Mouse (Mus musculus) retina, postnatal 7 days (tissue): ENCODE data around the gene Stxbp1.

Experiments
- DNase-seq: peaks from one replicate; pipeline ENCODE4 v3.0.0-alpha.2; 2012; ENCODE audit warnings: low read depth, low spot score

Stxbp1 gene

DNA sequence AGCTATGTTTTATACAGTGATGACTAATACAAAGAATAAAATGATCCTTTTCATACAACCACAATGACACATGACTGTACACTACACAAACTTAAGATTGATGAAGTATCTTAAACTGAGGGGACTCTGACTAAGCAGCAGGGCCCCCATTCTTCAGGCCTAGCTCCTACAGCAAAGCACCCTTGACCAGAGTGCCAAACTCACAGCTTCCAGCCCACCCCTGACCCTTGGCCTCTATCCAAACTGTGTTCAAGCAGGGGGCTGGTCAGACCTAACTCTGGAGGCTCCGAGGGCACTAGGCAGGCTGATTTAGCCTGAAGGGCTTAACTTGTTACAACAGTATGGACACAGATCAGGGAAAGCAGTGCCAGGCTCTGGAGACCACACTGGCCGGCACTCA is 58.5 kb downstream of the Stxbp1 start:
- DNase-seq = no peak

DNA sequence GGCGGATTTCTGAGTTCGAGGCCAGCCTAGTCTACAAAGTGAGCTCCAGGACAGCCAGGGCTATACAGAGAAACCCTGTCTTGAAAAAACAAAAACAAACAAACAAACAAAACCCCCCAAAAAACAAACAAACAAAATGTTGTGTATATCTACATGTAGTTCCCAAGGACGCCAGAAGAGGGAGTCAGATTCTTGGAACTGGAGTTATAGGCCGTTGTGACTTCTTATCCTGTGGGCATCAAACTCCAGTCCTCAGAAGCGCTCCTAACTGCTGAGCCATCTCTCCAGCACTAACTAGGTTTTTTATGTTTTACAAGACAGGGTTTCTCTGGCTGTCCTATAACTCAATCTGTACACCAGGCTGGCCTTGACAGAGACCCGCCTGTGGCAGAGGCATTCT is 59.9 kb downstream of the Stxbp1 start:
- peak; percentile 36 for DNase-seq

DNA sequence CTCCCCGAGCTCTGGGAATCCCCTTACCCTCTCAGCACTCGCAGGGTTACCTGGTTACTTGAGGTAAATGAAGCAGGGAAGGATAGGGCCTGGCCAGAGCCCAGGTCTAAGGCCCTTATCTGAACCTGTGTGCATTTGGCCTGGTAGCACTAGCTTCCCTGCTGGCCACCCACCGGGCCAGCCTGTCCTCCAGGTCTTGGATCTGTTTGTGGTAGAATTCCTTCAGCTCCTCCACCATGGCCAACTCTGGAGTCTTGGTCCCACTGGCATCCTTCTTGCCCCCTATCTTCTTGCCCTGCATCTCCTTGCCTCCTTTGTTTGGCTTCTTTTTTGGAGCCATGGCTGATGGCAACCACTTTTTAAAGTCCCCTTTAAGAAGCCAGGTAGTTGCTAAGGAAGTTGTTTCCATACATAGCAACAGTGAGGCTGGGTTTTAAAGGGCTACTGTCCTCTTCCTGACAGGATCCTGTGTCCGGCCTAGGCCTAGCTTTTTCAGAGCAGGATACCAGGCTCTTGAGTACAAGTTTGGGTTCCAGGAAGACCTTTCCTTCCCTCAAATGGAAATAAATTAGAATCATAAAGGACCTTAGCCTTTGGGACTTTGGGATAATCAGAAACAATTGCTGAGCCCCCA is 62.9 kb downstream of the Stxbp1 start, which contains the start of gene Cfap157:
Gene Cfap157, minus strand, starts transcription at position 381 of the 634 bp plus-strand sequence.
- no peak for DNase-seq

DNA sequence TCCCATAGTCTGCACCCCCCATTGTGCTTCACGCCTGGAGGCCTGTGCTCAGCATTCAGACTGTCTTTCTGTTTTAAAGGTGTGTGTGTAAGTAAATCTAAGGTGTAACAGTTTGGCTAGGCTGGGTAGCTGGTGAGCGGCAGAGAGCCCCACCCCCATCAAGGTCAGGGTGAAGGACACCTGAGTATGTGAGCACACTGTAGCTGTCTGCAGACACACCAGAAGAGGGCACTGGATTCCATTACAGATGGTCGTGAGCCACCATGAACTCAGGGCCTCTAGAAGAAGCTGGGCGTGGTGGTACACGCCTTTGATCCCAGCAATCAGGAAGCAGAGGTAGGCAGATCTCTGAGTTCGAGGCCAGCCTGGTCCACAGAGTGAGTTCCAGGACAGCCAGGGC is 65.3 kb downstream of the Stxbp1 start:
- no peak for DNase-seq

DNA sequence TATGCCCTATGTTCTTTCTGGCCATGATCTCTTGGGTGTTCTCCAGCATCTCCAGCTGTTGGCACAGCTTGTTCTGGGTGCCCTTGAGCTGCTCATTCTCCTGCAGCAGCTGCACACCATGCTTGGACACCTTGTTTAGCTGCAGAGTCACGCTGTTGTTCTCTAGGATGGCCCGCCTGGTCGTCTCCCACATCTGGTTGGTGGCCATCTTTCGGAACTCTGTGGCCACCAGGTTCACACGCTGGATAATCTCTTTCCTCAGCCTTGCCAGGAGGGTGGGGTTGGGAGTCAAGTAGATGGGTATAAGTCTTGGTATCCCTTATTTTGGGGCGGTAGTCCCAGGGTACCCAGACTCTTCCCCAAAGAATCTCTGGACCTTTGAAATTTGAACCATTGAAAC is 67.3 kb downstream of the Stxbp1 start:
- DNase-seq = no peak

DNA sequence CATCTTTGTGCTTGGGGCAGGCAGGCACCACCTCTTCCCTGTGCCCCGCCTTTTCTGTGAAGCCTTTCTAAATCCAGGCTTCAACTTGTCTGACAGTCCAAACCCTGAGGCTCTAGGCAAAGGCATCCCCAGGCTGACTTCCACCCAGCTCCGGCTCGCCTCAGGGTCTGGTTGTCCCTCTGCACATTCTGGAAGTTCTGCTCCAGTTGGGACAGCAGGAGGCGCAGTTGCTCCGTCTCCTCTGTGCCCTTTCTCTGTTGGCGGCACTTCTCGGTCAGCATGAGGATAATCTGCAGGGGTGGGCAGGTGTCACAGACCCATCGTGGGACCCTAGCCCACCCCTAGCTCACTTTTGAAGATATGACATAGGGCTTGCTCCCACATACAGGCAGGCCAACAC is 67.9 kb downstream of the Stxbp1 start:
- DNase-seq = peak; percentile 61

DNA sequence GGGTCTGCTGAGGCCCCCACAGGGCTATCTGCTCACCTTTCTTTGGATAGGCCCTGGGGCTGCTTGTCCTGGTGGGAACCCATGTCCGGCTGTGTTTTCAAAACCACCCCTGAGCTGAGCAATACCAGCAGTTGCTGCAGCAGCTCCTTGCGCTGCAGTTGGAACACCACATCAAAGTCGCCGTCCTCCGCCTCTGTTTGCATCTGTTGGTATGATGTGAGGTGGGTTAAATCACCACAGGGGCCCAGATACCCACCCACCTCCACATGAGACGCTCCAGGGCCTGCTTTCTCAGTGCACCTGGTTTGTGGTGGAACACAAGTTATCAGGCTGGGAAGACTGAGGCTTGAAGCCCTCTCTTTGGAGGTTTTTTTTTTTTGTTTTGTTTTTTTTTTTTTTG is 69.0 kb downstream of the Stxbp1 start:
- DNase-seq = no peak

DNA sequence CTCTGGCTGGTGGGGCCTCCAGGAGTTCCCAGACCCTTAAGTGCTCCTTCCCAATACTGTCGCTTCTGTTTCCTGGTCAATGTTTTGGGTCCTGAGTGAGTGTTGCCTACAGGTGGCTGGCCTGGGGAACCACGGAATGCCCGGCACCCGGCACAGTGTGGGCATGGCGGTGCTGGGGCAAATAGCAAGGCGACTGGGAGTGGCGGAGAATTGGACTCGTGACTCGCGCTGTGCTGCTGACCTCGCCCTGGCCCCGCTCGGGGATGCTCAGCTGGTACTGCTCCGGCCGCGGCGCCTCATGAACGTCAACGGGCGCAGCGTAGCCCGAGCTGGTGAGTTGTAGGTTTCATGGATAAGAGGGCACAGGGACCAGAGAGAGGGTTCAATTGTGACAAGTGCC is 70.9 kb downstream of the Stxbp1 start:
- DNase-seq = no peak

DNA sequence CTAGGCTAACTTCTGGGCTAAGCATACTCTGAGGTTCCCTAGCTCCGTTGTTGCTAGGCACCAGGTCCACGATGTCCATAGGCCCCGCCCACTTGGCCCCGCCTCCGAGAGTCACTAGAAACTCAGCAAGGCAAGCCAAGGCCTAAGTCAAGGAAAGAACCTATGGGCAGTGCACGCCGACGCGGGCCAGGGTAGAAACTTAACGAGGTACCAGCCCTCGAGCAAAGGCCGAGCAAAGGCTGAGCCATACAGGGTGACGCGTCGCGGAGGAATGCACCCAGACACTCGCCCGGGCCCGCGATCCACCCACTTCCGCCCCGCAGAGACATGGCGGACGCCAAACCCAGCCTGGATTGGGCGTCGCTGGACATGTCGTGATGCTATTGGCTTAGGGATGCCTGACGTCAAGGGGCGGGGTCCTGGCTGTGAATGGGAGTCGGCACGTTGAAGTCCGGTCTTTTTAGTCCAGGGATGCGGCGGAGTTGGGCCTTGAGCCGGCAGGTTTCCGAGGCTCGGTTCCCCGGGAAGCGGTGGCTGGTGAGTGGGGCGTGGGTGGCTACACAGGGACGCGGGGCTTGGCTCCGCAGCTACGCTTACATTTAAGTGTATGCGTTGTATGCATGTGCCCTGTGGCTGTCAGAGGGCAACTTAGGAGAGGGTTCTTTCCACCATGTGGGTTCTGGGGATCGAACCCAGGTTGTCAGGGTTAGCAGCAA is 71.5 kb downstream of the Stxbp1 start, which contains the start of the genes Ttc16 and Ptrh1:
Gene Ttc16, minus strand, starts transcription at position 275 of the 716 bp plus-strand sequence.
Gene Ptrh1, plus strand, starts transcription at position 428 of the 716 bp plus-strand sequence.
- peak; percentile 95 for DNase-seq

DNA sequence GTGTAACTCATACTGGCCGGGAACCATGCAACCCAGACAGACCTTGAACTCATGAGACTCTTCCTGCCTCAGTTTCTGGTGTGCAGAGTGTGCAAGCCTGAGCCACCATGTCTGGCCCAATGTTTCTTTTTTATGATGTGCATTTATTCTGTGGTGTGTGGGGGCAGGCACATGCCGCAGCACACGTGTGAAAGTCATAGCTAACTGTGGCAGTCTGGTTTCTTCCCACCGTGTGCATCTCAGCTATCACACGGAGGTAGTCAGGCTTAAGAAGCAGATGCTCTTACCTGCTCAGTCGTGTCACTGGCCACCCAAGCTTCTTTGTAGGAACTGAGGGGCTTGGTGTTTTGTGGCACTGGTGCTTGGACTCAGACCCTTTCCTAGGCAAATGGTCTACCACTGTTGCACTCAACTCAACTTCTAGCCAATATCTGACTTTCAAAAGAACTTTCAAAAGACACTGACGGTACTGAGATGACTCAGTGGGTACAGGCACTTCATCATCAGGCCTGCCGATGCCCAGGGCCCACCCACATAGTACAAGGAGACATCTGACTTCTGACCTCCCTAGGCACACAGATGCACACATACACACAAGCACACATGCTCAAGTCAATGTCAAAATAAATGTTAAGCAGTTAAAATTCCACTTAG is 74.3 kb downstream of the Stxbp1 start:
- no peak for DNase-seq

DNA sequence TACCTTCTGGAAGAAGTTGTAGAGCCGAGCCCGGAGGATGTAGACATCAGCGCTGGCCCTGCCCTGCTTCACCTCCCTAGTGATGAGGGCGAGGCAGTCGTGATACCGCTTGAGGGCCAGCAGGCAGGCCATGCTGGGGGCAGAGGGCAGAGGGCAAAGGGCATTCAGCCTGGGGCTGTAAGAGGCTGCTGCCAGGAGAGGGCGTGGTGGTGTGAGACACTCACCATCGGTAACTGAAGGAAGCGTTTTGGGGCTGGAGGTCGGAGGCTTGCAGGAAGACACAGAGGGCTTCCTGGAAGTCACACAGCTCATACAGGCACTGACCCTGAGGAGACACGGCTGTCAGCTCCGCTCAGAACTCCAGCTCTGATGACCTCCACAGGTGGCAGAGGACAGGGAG is 75.2 kb downstream of the Stxbp1 start:
- no peak for DNase-seq

DNA sequence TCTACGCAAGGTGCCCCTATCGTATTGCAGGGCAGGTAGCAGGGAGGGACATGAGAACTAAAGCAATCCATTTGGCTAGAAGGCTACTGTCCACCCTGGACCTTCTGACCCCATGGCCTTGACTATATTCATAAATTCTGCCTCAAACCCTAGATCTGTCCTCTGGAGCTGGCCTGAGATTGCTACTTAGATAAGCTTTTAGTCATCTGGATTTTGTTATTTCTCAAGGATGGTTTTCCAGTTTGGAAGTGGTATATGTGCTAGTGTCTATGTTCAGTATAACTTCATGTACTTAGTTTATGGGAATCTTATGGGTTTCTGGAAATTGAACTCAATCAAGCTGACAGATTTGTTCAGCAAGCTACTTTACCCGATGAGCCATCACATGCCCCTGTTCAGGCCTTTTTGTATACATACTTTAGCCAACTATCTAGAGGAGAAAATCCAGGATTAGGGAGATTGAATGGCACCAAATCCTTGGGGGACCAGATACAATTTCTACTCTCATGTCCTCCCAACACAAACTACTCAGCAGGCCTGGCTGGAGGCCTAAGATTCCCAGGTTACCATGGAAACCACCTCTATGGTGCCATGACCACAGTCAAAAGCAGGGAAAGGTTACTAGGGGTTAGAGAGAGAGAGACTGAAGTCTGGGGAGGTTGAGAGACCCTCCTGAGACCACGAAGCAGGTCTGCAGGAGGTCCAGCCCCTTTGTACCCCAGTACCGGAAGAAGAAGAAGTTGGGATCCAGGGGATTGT is 77.5 kb downstream of the Stxbp1 start:
- DNase-seq = no peak

DNA sequence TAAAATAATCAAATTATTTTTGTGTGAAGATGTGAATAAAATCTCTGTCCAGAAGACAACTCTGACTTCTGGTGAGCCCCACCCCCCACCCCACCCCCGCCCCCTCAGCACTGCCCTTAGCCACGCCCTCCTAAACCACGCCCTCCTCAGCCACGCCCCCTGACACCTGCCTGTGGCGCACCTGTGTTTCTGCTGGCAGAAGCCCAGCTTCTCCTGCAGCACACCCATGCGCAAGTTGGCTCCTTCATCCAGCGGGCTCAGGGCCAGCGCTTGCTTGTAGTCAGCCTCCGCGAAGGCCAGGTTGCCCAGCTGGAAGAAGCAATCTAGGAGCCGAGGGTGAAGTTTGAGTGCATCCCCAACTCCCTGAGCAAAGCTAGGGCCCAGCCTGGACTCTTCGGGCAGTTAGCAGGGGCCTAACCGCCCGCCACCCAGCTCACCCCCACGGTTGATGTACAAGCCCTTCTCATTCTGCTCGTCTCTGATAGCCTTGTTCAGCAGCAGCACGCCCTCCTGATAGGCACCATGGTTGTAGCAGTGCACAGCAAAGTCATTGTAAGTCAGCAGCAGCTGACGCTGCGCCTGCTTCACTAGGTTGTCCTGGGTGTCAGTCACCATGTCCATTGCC is 78.3 kb downstream of the Stxbp1 start:
- no peak for DNase-seq

DNA sequence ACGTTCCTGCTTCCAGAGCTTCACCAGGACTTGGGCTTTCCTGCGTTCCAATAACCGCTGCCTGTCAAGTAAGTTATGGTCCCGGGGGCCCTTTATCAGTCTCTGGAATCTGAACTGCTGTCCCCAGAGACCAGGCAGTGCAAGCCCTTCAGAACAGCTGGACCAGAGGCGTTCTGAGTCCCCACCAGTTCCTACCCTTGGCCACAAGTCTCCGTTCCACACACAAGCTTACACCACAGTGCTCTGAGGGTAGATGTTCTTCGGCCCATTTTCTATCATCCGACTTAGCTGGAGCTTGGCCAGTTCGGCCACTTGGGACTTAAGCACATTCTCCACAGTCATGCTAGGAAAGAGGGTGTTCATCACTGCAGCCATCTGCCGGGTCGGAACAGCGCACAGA is 79.8 kb downstream of the Stxbp1 start:
- DNase-seq = no peak

DNA sequence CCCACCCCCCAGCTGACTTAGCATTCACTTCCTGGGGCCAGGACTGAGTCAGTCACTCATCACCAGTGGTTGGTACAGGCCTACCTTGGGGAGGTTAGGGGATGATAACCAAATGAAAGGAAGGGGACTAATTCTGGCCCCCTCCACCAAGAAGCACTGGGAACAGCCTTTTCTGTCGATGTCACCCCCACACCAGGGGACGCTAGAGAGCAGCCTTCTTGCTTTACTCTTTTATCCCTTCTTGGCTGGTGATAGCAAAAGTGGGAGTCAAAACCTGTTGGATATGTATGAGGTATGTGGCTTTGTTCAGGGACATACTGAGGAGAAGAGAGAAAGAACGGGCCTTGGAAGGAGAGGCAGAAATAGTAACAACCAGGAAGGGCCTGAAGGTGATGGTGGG is 83.7 kb downstream of the Stxbp1 start:
- no peak for DNase-seq

DNA sequence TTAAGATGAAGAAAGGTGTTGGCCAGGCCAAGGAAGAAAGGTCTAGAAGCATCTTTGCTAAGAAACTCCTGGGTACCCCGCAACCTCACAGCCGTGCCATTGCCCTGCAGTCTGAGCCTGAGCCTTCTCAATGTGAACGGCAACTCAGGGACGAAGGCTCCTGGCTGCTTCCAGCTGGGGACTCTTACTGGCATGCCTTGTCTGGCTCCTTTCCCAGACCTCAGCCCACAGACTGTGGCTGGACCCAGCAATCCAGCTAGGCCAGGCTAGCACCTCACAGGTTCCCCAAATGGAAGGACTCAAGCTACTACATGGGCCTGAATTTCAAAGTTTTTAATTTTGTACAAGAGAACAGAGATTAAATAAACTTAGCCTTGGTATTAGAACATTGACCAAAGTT is 85.2 kb downstream of the Stxbp1 start:
- DNase-seq = no peak

DNA sequence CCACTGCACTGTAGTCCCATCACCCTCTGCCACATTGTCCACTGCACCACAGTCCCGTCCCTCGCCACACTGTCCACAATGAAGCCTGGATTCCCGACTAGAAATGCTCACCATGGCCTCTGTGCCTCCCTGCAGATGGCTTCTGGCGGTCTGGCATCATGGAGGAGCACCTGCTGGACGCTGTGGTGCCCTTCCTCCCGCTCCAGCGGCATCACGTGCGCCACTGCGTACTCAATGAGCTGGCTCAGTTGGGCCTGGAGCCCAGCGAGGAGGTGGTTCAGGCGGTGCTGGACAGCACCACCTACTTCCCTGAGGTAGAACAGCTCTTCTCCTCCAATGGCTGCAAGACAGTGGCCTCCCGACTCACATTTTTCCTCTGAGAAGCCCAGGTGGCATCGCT is 85.7 kb downstream of the Stxbp1 start:
- no peak for DNase-seq

DNA sequence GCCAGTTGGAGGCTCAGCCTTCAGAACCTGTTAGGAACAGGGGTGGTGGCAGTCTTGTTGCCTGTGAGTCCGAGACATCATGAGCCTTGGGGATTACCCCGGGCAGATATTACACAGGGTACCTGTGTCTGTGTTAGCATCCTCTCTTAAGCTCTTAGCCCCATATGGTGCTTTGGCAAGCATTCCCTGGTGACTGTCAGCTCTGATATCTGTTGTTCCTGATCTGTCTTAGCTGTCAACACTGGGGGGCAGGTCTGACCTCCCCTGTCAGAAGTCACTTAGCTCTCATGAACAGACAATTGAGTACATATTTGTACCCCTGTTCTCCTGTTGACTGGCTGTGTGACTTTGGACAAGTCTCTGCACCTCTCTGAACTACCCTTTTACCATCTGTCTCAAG is 88.0 kb downstream of the Stxbp1 start:
- DNase-seq = no peak

DNA sequence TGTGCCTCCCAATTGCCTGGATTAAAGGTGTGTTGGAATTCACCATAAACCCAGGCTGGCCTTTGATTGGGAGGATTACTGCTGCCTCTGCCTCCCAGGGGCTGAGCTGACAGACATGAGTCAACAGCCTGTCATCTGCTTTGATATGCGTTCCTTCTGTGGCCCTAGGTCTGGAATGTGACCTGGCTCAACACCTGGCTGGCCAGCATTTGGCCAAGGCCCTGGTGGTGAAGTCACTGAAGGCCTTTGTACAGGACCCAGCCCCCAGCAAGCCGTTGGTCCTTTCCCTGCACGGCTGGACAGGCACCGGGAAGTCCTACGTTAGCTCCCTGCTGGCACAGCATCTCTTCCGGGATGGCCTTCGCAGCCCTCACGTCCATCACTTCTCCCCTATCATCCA is 88.5 kb downstream of the Stxbp1 start:
- DNase-seq = no peak

DNA sequence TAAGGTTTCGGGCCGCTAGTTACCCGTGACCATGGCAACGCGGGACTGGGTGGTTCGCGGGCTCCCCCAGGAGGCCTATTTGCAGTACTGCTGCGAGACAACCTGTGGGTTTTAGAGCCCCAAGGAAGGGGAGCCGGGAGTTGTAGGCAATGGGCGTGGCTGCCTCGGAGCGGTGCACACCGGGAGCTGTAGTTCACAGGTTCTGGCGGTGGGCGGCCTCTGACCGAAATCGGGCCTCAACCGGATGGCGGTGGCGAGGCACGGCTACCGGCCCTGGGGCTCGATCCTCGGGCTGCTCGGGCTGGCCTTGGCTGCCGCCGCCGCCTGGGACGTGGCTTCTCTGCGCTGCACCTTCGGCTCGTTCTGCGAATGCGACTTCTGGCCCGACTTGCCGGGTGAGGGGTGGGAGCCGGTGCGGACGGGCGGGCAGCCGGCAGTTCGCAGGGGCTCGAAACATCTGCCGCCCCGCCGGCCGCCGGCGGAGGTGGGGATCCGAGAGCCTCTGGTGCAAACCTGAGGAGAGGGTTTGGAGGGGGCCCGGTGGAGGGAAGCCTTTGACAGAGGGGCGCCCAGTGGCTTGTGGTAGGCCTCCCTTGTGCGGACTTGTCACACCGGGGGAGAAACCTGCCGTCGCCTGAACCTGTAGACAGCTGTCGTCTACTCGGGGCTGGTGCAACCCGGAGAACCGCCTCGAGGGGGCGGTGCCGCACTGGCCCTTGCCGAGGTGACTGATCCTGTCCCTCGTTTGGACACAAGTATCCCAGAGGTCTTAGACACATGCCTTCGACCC is 89.8 kb downstream of the Stxbp1 start, which contains the start of gene Tor2a:
Gene Tor2a, plus strand, starts transcription at position 179 of the 790 bp plus-strand sequence.
- peak; percentile 90 for DNase-seq

DNA sequence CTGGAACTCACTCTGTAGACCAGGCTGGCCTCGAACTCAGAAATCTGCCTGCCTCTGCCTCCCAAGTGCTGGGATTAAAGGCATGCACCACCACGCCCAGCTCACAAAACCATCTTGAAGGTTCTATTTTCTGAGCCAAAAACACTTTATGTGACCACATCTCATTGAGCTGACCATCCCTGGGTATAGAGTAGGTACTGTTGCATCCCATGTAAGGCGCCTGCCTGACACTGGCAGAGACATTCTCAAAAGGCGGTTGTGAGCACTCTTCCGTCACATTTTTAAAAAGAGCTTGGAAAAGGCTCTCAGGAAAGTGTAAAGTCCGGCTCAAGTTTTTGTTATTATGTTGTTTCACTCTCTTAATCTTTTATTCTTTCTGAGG is 90.4 kb downstream of the Stxbp1 start:
- no peak for DNase-seq
